Mouse (Mus musculus) T-helper 1 cell (primary cell): ENCODE data around the gene Fam189a2.

ENCODE experiments used
- in situ Hi-C: fragments of 300-600 bp; cut with MboI, MseI; formaldehyde crosslinking; loops from one replicate; pipeline ENCODE4 v1.15.1; 2025; ENCODE audit warnings: high pct_unique_total_duplicates

Gene Fam189a2

GRCm38 (mm10) chr19:23942886-23943285, 87.9 kb downstream of the Fam189a2 start:
- in situ Hi-C loops = loop anchor here (10.0 kb wide), 1 partner anchor 748 kb away; no protein-coding TSS in a partner anchor

- in situ Hi-C loops = loop anchor here (10.0 kb wide), 1 partner anchor 747 kb away; no protein-coding TSS in a partner anchor
Observed at GRCm38 (mm10) chr19:23941422-23941949, 89.3 kb downstream of the Fam189a2 start.

- in situ Hi-C loops = no loop called here
Observed at GRCm38 (mm10) chr19:23930826-23931225, 100.0 kb downstream of the Fam189a2 start.

- in situ Hi-C loops = no loop called here
Observed at GRCm38 (mm10) chr19:23925541-23925940, 105.3 kb downstream of the Fam189a2 start.

GRCm38 (mm10) chr19:23924791-23925190, 106.0 kb downstream of the Fam189a2 start:
- in situ Hi-C loops = no loop called here

GRCm38 (mm10) chr19:23924057-23924456, 106.8 kb downstream of the Fam189a2 start:
- in situ Hi-C loops = no loop called here
